Mouse (Mus musculus): ENCODE measurements around the gene Tcf19.
A peak's percentile ranks its signal among the peaks of the same experiment; 100 is the strongest.
"Not testable (repeated sequence)": the region's sequence is repeated elsewhere in the genome, so short reads cannot be mapped to it uniquely, and the experiment has no call there.

The Tcf19 gene

DNA sequence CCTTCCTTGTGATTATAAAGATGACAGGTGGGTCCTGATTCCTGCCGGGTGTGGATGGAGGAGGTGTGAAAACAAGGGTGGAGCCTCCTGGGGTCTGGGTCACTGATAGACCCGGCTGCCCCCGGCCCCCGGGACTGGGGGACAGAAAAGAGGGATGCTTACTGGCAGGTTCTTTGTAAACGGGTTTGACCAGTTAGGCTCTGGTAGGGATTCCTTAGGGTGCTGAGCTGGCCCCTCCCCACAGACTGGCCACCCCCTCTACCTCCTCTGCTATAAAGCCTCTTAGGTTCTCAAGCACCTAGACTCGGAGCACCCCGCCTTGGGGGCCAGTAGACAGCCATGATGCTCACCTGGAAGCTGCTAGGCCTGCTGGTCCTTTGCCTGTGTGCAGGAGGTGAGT lies 16.3 kb upstream of the Tcf19 start, which contains the start of gene Psors1c2:
Gene Psors1c2, plus strand, starts transcription at position 301 of the 400 bp plus-strand sequence.
- no peak for DNase-seq (ENCODE audit: extremely low spot score, low spot score)

DNA sequence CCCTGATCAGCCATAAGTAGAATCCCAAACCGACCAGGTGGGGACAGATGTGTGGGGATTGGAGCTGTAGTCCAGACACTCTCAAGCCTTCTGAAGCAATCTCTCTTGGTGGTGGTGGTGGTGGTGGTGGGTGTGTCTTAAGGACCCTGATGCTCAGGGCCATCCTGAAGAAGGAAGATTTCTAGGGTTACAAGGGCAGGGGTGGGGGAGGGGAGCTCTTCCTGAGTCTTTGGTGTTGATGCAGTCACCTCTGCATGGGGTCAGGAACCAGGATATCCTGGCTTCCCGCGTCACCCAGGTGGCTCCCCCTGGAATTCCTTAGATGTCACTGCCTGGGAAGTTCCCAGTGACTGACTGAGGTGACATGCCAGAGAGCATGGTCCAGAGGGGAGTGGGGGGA lies 15.7 kb upstream of the Tcf19 start:
- DNase-seq (ENCODE audit: extremely low spot score, low spot score): no peak

DNA sequence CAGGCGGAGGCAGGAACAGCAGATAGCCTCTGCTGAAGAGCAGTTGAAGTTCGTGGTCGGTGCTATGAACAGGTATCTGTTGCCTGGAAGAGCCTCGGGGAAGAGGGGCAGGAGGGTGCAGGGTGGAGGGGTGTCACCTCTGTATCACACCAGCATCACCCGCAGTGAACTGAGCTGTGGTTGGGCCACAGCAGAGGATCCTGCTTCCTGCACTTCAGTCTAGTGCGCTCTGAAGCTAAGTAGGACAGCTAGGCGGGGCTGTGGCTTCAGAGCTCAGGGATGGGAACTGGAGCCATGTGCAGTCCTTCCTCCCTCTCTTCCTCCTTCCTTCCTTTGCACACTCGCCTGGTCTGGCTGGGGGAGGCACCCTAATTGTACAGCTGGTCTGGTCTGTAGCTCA lies 10.0 kb upstream of the Tcf19 start:
- DNase-seq (ENCODE audit: extremely low spot score, low spot score): no peak

DNA sequence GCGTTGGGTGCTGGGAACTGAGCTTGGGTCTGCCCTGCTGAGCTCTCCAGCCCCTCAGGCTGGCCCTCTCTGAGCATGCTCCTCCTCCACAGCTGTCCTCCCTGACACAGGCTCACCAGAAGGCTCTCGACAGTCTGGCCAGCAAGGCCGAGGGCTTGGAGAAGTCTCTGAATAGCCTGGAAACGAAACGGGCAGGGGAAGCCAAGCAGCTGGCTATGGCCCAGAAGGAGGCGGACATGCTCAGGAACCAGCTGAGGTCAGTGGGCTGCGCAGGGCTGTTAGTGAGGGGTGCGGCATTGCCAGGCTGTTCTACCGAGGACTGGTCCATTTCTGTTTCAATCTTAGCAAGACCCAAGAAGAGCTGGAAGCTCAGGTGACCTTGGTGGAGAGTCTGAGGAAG lies 7.7 kb upstream of the Tcf19 start:
- no peak for DNase-seq (ENCODE audit: extremely low spot score, low spot score)

DNA sequence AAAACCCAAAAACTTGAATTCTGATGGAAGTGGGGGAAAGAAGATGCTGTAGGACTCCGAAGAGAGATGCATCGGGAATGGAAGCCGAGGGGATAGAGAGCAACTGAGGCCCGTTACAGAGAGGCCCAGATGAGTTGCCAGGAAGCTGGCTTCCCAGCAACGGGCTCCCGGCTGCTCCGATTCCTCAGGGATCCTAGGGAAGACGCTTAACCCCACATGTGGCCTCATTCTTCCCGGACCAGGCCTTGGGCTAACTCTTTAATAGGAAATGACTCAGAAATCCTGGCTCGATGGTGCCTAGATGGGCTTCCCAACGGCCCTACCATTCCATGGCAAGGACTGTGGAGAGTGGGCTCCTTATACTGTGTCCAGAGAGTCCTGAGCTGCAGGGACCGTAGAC lies 902 bp upstream of the Tcf19 start:
- DNase-seq (ENCODE audit: extremely low spot score, low spot score): peak; percentile 36

DNA sequence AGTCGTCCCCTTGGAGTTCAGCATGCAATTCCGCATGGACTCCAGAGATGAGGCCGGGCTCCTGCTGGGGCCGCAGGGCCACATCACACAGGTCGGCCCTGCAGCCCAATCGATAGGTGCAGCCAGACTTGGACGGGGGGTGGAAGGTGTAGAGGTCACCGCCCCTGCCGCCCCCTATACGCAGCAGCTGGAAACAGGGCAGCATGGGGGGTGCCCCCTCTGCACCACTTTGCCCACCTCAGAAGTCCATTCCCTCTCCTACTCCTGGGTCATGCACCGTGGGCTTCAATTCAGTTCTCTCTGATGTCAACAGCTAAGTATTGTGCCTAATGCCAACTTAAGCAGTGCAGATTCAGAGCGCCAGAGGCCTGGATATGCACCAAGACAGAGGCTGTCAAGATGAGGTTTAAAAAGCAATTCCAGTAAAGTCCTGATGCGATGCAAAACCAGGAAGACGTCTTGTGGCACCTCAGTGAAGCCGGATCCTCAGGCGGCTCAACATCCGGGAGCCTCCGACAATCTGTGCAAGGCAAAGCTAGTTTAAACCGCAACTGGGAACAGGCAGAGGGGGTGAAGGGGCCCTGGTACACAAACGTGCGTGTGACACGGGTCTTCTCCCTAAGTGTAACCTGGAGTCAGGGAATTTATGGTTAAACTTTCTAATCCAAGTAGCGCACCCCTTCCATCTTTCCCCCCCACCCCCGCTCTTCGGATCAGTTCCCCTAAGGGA lies 548 bp downstream of the Tcf19 start:
- no peak for DNase-seq (ENCODE audit: extremely low spot score, low spot score)

DNA sequence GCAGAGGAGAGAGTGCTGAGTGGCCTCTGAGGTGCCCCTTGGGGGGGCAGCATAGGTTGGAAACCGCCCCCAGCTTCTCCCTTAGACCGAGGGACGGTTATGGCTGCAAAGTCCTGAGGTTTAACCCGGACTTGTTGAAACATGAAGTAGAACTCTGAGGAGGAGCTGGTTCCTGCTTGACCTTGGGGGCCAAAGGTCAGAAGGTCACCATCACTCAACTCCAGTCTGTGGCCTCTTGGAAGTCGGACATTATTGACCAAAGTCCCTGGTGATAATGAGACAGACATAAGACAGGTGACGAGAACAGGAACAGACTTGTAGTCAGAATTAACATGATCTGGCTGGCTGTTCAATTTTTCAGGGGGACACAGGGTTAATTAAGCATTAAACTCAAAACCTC lies 1.9 kb downstream of the Tcf19 start:
- peak; percentile 42 for DNase-seq (ENCODE audit: extremely low spot score, low spot score)

DNA sequence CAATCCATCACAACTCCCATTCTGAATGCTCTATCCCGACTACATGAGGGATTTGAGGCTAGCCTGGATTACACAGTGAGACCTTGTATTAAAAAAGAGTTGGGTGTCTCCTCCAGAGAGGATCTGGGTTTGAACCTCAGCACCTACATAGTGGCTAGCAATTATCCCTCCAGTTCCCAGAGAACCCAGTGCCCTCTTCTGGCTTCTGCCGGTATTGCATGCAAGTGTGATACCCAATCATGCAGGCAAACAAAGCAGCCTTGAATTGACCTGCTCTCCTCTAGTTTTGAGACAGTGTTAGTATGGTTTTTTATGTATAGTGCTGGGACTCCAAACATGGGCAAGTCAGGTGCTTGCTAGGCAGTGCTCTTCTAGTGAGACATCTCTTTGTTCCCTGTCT lies 2.7 kb downstream of the Tcf19 start:
- peak; percentile 89 for DNase-seq (ENCODE audit: extremely low spot score, low spot score)

DNA sequence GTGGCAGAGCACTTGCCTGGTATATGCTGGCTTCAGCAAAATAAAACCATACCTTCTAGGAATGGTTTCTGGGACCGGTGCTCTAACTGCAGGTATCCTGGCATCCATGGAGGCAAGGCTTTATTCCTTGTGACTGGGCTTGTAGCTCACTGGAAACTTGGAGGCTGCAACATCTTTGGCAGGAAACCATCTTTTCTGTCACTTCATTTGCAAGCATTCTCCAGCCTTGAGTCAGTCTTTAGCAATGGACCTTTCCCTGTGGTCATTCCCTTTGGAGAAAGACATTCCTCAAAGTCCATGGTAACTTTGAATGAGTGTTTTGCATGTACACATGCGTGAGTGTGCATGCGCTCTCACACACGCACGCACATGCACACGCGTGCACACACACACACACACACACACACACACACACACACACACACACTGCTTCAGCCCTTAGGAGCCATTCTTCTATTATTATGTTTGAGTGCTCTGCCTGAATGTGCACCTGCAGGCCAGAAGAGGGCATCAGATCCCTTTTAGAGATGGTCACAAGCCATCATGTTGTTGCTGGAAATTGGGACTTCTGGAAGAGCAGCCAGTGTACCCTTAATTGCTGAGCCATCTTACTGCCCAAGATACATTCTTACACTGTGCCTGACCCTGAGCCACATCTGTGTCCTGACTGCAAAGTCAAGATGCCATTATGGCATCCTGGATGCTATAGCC lies 3.6 kb downstream of the Tcf19 start:
- no peak for DNase-seq (ENCODE audit: extremely low spot score, low spot score)

DNA sequence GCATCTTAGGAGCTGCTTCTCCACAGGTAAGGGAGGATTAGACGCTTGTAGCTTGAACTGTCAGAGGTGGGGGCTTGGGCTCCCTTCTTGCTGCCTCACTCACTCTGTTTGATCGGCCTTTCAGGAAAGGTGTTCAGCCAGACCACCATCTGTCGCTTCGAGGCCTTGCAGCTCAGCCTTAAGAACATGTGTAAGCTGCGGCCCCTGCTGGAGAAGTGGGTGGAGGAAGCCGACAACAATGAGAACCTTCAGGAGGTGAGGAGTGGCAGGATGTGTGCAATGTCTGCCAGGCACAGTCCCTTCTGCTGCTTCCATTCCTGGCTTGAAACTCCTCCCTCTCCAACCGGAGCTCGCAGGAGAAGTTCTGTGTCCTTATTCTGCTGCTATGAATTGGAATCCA lies 7.3 kb downstream of the Tcf19 start:
- no peak for DNase-seq (ENCODE audit: extremely low spot score, low spot score)

DNA sequence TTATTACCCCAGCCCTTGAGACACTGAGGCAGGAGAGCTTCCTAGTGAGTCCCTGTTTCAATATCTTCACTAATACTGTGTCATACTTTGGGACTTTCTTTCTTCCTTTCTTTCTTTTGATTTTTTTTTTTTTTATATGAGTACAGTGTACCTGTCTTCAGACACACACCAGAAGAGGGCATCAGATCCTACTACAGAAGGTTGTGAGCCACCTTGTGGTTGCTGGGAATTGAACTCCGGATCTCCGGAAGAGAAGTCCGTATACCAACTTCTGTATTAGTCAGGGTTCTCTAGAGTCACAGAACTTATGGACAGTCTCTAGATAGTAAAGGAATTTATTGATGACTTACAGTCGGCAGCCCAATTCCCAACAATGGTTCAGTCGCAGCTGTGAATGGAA lies 8.3 kb downstream of the Tcf19 start:
- DNase-seq (ENCODE audit: extremely low spot score, low spot score): not testable (repeated sequence)

DNA sequence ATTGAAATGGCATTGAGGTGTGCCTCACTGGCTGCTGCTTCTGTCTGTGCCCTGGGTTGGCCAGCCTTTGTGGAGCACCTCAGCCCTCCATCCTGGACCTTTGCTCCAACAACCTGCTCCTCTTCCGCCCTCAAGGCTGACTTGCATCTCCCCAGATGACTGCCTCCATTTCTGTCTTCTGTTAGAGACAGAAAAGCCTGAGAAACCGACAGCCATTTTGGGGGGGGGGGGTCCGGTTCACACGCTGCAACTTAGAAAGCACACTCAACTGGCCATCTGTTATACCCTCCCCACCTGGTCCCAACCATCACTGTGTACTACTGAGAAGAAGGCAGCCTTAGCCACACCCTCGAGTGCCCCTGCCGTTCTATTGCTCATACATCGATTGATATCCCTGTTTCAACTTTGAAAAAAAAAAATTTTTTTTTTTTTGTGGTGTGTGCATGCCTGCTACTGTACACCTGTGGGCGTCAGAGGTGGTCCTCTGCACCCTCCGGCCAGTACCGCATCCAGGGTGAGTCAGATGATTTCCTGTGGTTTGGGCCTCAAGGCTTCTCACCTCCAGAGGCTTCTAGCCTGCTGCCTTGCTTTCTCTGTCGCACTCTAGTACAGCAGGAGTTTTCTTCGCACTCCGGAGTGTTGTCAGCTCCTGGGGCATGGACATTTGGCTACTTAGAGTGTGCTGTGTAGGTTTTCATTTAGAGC lies 8.9 kb downstream of the Tcf19 start:
- DNase-seq (ENCODE audit: extremely low spot score, low spot score): no peak

DNA sequence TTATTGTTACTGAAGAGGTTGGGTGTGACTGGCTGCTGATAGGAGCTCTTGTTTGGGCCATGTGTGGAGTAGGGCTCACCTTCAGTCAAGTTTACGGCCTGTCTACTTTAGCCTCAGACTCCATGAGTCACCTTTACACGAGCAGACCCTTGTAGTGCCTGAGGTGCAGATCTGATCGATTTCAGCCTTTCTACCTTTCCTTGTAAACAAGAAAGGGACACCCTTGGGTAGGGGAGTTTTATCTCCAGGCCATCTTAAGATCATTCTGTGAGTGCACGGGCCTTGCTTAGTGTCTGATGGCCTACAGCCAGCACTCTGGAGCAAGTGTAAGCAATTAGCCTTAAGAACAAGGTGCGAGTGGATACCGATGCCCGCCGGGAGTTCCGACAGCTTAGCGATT lies 9.7 kb downstream of the Tcf19 start:
- DNase-seq (ENCODE audit: extremely low spot score, low spot score): no peak

DNA sequence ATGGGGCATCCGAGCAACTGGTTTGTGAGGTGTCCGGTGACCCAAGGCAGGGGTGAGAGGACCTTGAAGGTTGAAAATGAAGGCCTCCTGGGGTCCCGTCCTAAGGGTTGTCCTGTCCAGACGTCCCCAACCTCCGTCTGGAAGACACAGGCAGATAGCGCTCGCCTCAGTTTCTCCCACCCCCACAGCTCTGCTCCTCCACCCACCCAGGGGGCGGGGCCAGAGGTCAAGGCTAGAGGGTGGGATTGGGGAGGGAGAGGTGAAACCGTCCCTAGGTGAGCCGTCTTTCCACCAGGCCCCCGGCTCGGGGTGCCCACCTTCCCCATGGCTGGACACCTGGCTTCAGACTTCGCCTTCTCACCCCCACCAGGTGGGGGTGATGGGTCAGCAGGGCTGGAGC lies 10.8 kb downstream of the Tcf19 start, which contains the start of gene Pou5f1:
Gene Pou5f1, plus strand, starts transcription at position 243 of the 400 bp plus-strand sequence.
- no peak for DNase-seq (ENCODE audit: extremely low spot score, low spot score)

DNA sequence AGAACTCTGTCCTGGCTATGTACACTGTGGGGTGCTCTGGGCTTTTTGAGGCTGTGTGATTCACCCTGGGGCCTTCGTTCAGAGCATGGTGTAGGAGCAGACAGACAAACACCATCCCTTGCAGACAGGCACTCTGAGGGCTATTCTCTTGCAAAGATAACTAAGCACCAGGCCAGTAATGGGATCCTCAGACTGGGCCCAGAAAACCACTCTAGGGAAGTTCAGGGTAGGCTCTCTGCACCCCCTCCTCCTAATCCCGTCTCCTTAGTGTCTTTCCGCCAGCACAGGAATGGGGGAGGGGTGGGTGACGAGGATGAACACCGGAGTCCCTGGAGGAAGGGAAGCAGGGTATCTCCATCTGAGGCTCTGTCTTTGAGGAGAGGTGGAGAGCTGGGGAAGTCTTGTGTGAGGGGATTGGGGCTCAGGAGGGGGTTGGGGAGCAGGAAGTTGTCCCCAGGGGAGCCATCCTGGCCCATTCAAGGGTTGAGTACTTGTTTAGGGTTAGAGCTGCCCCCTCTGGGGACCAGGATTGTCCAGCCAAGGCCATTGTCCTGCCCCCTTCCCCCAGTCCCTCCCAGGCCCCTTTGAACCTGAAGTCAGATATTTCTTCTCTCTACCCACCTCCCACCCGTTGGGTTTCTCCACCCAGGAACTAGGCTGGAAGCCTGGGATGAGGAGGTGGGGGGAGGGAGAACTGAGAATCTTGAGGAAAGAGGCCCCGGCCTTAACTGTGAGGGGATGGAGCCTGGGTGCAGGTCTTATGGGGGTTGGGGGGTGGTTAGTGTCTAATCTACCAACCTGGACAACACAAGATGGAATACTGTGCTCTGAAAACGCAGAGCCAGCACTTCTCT lies 11.8 kb downstream of the Tcf19 start:
- DNase-seq (ENCODE audit: extremely low spot score, low spot score): no peak

DNA sequence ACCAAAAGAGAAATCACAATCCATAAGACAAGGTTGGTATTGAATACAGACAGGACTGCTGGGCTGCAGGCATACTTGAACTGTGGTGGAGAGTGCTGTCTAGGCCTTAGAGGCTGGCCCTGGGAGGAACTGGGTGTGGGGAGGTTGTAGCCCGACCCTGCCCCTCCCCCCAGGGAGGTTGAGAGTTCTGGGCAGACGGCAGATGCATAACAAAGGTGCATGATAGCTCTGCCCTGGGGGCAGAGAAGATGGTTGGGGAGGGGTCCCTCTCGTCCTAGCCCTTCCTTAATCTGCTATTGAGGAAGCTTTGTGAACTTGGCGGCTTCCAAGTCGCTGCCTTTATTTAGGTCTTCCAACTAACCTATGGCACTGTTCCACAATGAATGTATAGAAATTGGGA lies 12.8 kb downstream of the Tcf19 start:
- DNase-seq (ENCODE audit: extremely low spot score, low spot score): no peak

DNA sequence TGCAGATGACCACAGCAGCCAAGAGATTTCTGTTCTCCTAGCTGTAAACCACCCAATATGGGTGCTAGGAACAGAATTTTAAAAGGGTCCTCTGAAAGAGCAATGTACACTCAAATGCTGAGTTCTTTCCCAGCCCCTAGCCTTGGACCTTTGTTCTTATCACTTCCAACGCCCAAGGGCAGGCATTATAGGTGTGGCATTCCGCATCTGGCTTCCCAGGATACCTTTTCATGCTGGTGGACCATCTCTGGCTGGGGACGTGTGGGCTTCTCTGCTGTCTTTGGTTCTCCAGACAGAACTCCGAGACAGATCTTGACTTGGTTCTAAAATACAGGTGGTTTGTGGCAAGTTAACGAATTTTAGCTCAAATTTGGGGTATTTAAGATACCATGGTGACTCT lies 13.9 kb downstream of the Tcf19 start:
- DNase-seq (ENCODE audit: extremely low spot score, low spot score): no peak

DNA sequence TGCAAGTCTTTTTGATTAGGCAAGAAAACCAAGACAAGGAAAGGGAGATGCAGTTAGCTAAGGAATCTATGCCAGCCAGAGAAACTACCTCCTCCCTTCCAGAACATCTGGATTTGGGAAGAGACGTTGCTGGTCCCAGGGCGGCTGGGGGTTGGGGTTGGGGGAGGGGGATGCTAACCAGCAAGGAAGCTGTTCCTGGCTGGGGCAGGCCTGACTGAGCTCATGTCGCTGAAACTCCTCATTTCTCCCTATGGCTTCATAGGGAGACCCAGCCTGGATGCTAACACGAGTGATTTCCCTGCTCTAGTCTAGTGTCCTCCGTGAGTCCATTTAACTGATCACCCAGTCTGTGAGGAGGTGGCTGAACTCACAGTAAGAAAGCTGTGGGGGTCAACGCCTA lies 14.4 kb downstream of the Tcf19 start:
- DNase-seq (ENCODE audit: extremely low spot score, low spot score): no peak

DNA sequence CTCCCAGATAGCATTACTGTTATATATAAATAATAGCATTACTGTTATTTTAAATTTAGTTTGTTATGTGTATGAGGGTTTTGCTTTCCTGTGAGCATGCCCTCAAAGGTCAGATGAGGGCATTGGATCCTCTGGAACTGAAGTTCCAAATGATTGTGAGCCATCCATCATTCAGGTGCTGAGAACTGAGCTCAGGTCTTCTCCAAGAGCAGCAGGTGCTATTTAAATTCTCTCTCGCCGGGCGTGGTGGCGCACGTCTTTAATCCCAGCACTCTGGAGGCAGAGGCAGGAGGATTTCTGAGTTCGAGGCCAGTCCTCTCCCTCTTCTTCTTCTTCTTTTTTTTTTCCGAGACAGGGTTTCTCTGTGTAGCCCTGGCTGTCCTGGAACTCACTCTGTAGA lies 19.5 kb downstream of the Tcf19 start:
- DNase-seq (ENCODE audit: extremely low spot score, low spot score): no peak

DNA sequence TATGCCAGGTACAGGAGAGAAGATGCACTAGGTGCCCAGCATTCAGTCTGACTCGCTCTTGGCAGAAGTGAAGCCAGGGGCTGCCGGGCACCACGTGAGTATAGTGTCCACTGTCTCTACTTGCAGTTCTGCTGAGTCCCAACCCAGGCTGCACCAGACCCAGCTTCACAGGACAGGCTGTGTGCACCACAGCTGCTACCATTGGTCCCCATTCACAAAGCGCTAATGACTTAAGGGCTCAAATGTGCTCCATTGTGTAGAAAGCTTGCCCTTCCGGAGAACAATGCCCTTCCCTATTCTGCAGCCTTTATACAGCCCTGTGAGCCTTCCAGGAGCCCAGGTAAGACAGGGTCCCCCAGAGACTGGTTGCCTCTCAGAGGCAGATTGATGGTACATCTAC lies 26.3 kb downstream of the Tcf19 start:
- DNase-seq (ENCODE audit: extremely low spot score, low spot score): no peak

DNA sequence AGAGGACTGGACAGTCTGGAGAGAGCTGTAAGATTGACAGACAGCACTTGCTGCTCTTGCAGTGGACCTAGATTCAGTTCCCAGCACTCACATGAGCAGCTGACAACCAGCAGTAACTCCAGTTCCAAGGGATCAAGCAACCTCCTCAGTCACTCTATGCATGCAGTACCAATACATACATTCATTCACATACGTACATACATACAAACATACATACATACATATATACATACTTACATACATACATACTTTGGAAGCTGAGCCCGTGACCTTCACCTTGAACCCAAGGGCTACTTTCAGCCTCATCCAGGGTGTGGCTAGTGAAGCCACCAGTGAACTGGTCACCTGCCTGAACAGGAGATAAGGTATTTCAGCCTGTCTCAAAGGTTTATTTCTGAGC lies 28.6 kb downstream of the Tcf19 start:
- DNase-seq (ENCODE audit: extremely low spot score, low spot score): no peak
